Mouse (Mus musculus) megakaryocyte, embryonic 14.5 days (primary cell): ENCODE results near the gene Dot1l.

Experiments used
- FLI1 ChIP-seq: IDR thresholded peaks from 2 replicates; pipeline ENCODE4 v1.6.1; 2012; ENCODE audit warnings: low read length, inconsistent platforms, mixed read lengths
- GATA1 ChIP-seq: IDR thresholded peaks from 3 replicates; pipeline ENCODE4 v1.6.1; 2012; ENCODE audit warnings: mixed read lengths, low read length, inconsistent platforms, borderline replicate concordance

DNA sequence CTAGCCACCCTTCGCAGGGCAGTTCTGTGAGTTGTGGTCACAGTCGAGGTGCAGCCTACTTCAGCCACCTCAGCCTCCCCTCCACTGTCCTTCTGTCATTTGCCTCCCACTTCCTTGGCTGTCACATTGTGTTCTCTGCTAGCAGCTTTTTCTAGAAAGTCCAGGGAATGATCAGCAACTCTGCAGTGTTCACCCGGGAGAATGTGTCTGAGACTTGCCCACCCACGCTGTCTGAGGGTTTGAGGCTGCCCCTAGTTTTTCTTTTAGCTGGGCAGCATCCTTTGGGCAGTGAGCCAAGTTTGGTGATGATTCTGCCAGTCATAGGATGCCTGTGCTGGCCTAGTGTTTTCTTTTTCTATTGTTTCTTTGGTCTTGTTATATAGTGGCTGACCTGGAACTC is 2.0 kb downstream of the Dot1l start:
- TF ChIP-seq GATA1 (no peak), FLI1 (no peak)
